Mouse (Mus musculus) kidney, postnatal 36 days (tissue): Measurements from ENCODE around the gene Krtap2-4.
"Not testable (repeated sequence)": the region's sequence is repeated elsewhere in the genome, so short reads cannot be mapped to it uniquely, and the experiment has no call there.

Source experiments
- DNase-seq, 2 experiments: peaks; one replicate each; pipeline ENCODE4 v3.0.0; 2021 to 2022; ENCODE audit warnings: mixed read lengths in 2 of 2

The Krtap2-4 gene

DNA sequence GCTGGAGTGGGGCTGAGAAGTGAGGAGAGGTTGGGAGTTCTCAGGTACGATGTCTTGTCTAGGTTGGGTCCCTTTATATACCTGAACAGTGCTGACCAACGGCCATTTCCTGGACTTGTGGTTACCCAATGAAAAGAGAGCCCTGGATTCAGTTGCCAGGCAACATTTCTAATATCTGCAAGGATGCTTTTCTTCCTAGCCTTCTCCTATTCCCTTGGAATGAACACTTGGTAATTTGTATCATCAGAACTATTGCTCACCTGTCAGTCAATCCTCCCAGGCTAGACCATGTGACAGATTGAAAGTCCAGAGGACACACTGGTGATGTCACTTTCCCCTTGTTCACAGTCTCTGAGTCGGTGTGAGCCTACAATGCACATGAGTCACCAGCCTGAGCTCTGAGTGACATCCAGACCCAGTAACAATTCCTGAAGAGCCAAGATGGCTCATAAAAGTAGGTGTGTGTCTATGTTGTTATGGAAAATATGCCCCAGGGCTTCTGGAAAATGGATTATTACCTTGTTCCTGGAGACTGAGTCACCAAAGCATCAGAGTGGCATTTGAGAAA is at the start of gene Krtap2-4:
Gene Krtap2-4 (minus strand): TSS at position 51 of the 568 bp plus-strand sequence.
- DNase-seq, result no peak

DNA sequence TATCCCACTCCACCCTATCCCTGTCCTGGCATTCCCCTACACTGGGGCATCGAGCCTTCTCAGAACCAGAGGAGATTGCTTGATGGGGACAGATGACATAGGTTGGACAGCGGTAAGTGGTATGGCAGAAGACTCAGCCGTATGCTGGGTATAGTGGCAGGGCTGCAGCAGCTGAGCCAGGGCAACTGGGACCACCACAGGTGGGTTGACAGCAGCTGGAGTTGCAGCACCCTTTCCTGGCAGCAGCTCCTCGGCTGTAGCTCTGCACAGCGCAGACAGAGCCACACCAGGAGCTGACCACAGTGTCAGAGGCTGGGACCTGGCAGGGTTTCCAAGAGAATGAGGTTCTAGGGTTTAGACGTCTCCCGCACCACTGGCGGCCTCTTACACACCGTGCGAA is 48.2 kb upstream of the Krtap2-4 start:
- DNase-seq, result no peak

DNA sequence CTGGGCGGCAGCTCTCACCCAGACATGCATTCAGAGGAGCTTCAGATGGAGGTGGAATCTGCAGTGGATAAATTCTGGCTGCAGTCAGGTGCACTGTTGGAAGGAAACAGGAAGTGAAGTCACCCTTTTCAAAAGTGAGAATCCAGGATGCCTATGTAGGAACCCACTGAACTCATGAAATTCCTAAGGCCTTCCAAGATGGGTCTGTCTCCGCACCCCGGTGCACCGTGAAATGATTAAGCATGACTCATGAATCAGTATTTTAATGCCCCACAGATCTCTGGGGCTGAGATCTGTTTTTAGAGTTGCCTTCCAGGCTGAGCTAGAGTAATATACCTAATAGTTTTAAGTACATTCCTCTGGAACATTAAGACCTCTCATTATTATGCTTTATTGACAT is 44.6 kb upstream of the Krtap2-4 start:
- no peak for DNase-seq

DNA sequence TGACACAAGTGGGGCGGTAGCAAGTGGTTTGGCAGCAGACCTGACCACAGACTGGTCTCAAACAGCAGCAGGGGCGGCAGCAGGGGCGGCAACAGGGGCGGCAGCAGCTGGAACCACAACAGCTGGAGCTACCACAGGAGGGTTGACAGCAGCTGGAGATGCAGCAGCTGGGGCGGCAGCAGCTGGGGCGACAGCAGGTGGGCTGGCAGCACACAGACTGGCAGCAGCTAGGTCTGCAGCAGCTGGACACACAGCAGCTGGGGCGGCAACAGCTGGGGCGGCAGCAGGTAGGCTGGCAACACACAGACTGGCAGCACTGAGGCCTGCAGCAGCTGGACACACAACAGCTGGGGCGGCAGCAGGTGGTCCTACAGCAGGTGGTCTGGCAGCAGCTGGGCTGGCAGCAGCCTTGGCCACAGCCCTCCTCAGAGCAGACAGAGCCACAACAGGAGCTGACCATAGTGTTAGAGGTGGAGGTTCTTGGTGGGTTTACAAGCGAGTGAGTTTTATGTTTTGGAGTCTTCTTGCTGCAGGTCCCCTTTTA is 43.9 kb upstream of the Krtap2-4 start, which contains the start of gene Gm11563:
Gene Gm11563 (minus strand): TSS at position 494 of the 544 bp plus-strand sequence.
- DNase-seq, result not testable (repeated sequence)

DNA sequence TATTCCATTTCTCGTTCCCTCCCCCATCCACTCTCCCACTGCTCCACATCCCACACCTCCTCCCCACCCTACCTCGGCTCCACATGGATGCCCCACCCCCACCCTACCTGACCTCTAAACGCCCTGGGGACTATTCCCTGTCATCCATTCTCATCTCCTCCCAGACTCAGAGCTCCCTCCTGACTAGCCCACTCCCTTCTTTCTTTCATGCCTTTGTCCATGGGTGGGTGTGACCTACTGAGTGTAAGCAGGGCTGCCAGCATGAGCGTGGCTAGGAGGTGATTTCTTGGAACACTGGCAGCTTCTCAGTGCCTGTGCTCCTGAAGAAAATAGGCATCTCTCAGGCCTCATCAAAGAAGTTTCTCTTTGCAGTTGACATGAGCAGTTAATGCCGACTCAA is 42.4 kb upstream of the Krtap2-4 start:
- DNase-seq, result no peak

DNA sequence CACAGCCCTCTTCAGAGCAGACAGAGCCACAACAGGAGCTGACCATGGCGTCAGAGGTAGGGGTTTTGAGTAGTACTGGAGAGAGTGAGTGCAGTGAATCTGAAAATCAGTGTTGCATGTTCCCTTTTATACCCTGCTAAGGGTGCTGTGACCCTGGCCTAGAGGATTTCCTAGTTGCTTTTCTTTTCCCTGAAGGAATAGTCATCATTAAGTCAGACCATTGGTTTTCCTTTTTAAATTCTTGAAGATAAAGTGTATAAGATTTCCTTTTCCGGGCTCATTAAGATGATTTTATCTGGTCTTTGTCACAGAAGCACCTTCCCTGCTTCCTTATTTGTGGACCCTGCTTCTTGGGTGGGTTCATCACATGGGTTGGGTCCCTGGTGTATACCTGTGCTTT is 35.5 kb upstream of the Krtap2-4 start, which contains the start of gene Gm11555:
Gene Gm11555 (minus strand): TSS at position 101 of the 400 bp plus-strand sequence.
- no peak for DNase-seq

DNA sequence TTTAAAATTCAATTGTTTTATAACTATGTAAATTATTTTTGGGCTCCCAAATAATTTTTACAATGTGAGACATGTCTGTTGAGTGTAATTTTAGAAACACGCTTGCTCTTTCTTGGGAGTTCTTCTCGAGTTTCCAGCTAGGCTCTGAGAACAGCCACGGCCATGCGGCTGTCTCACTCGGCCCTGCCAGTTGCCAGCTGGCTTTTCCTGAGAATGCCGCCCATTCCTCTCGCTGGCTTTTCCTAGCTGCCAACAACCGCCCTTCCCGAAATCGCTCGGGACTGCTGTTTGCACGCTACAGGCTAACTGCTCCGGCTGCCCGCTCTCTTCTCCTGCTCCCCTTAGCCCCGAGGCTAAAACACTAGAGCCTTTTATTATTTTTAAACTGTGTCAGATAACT is 31.8 kb upstream of the Krtap2-4 start:
- no peak for DNase-seq

DNA sequence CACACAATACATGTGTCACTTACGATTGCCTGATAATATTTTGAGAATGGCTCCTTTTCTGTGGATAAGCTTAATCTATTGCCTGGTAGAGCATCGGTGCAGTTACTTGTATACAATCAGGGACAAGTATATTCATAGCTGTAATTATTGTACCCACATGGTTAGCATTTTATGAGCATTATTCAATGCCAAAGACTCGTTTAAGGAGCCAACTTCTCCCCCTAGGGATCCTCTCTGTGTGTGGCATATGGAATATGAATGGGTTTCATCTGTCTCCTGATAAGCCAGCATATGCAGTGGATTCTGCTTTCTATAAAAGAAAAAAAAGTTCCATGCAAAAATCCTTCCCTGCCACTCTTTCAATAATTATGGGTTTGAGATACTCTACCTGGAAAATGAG is 29.7 kb upstream of the Krtap2-4 start:
- DNase-seq, result no peak

DNA sequence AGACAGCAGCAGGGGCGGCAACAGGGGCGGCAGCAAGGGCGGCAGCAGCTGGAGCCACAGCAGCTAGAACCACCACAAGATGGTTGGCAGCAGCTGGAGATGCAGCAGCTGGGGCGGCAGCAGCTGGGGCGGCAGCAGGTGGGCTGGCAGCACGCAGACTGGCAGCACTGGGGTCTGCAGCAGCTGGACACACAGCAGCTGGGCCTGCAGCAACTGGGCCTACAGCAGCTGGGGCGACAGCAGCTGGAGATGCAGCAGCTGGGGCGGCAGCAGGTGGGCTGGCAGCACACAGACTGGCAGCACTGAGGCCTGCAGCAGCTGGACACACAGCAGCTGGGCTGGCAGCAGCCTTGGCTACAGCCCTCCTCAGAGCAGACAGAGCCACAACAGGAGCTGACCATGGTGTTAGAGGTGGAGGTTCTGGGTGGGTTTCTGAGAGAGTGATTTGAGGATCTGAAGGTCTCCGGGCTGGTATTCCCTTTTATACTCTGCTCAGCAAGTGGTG is 29.0 kb upstream of the Krtap2-4 start, which contains the start of gene Krtap4-7:
Gene Krtap4-7 (minus strand): TSS at position 455 of the 505 bp plus-strand sequence.
- DNase-seq, result not testable (repeated sequence)

DNA sequence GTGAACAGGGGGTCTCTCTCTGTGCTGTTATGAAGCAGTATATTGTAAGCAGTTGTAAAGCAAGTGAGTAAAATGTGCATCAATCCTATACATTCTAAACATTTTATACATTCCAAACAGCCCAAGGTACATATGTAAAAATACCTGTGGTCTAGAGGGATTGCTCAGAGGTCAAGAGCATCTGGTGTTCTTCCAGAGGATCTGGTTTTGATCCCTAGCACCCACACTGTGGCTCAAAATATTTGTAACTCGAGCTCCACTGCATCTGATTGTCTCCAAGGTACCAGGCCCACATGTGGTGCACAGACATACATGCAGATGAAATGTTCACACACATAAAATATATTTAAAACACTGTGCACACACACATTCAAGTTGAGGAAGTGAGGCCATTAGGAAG is 26.3 kb upstream of the Krtap2-4 start:
- DNase-seq, result no peak

DNA sequence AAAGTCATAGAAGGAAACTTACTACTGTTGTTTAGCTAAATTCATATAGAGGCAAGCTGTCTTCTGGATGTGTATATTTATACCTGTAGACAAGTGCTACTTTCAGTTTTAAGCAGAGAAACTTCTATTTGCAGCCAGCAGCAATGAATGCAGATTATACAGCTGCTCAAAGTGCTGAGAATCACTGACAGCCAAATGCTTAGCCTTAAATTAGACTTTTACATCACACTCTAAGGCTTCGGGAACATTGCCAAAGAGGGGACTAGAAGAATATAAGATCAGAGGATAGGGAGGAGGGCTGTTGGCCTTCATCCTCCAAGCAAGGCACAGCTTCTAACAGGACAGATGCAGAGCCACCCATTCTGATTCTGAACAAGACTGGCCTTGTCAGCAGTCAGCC is 22.4 kb upstream of the Krtap2-4 start:
- DNase-seq, result no peak

DNA sequence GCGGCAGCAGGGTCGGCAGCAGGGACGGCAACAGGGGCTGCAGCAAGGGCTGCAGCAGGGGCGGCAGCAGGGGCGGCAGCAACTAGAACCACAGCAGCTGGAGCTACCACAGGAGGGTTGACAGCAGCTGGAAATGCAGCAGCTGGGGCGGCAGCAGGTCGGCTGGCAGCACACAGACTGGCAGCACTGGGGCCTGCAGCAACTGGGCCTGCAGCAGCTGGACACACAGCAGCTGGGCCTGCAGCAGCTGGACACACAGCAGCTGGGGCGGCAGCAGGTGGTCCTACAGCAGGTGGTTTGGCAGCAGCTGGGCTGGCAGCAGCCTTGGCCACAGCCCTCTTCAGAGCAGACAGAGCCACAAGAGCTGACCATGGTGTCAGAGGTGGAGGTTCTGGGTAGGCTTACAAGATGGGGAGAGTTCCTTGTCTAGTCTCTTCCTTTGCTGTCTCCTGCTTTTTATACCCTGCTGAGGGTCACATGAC is 20.0 kb upstream of the Krtap2-4 start, which contains the start of gene Krtap4-2:
Gene Krtap4-2 (minus strand): TSS at position 432 of the 482 bp plus-strand sequence.
- no peak for DNase-seq

DNA sequence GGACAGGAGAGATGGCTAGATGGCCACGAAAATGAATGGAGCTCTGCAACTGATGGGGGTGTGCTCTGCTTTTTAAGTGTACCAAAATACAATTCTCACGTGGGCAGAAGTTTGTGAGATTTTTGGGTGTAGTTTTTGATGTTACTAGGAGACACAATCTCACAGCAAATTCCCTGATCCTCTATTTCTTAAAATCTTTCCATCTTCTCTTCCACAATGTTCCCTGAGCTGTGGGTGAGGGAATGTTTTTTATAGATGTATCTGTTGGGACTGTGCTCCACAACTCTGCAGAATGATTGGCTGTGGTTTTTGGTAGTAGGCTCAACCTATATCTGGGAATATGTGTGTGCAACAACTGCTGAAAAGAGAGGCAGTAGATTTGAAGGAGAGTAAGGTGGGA is 18.6 kb upstream of the Krtap2-4 start:
- DNase-seq, result no peak

DNA sequence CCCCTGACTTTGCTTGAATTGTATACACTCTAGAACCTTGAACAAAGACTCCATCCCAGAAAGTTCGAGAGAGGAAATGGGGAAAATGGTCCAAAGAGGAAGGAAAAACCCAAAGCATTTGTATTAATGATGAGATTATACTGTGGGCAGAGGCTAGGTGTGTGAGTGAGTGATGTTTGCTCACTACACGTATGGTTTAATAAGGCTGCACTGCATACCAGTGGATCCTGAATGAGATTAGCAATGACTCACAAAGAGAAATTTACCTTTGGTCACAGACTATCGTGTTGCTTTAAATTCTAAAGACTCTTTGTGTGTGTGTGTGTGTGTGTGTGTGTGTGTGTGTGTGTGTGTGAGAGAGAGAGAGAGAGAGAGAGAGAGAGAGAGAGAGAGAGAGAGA is 16.2 kb upstream of the Krtap2-4 start:
- DNase-seq, result no peak

DNA sequence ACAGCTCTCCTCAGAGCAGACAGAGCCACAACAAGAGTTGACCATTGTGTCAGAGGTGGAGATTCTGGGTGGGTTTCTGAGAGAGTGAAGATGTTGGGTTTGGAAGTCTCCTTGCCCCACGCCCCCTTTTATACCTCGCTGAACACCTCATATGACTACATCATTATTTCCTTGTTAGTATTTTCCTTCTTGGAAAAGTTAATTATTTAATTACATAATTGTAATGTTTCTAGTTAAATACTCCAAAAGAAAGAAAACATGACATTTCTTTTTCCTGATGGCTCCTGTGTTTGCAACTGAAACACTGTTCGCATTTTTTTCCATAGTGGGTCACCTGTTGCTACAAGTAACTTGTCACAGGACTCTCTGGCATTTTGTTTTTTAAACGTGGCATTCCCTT is 13.5 kb upstream of the Krtap2-4 start, which contains the start of gene Krtap4-1:
Gene Krtap4-1 (minus strand): TSS at position 101 of the 400 bp plus-strand sequence.
- DNase-seq, result no peak

DNA sequence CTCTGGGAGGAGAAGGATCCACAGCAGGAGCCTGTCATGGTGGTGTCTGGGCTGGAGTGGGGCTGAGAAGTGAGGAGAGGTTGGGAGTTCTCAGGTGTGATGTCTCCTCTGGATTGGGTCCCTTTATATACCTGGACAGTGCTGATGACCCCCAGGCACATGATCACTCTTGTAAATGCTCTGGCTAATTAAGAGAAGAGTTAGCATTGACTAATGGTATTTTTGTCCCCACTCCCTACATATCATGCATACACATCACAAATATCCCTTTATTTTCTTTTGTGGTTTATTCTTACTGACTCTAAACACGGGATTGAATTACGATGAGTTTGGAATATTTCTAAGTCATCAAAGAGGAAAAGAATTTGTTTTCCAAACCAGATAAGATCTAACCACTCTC is 5.7 kb upstream of the Krtap2-4 start, which contains the start of gene Gm11562:
Gene Gm11562 (minus strand): TSS at position 101 of the 400 bp plus-strand sequence.
- no peak for DNase-seq

DNA sequence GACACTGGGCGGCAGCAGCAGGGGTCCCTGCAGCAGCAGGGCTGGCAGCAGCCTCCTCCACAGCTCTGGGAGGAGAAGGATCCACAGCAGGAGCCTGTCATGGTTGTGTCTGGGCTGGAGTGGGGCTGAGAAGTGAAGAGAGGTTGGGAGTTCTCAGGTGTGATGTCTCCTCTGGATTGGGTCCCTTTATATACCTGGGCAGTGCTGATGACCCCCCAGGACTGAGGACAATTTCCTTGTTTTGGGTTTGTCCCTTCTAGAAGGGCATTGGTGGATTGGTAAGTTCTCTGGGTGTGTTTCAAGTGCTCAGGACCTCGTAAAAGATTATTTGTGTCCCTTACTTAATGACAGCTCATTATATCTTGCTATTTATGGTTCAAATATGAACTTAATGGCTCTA is 4.6 kb downstream of the Krtap2-4 start, which contains the start of gene Gm11937:
Gene Gm11937 (minus strand): TSS at position 101 of the 400 bp plus-strand sequence.
- DNase-seq, result not testable (repeated sequence)

DNA sequence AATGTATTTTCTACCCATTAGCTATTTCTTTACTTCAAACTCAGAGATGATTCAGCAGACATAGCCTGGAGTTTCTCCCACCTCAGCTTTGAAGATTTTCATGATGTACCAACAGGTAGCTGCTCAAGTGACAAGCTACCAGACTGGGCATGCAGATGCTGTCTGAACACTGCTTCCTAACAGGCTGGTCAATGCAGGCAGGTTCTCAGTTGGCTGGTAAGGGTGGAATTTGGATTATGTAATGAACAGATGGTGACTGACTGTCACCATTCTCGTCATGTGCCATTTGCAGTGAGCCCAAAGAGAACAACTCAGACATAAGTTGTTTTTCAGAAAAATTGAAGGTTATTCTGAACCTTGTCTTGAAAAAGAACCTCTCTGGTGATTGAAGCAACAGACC is 5.5 kb downstream of the Krtap2-4 start:
- DNase-seq, result no peak

DNA sequence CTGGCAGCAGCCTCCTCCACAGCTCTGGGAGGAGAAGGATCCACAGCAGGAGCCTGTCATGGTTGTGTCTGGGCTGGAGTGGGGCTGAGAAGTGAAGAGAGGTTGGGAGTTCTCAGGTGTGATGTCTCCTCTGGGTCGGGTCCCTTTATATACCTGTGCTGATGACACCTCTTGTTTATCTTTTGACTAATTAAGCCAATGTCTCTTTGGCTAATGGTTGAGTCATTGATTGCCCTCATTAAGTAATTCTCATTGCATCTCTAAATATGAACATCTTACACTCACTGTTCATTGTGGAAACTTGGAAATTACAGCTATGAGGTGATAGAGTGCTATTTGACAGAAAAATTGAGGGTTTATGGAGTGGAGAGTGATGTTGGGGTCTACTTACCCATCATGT is 11.4 kb downstream of the Krtap2-4 start, which contains the start of gene Gm11938:
Gene Gm11938 (minus strand): TSS at position 101 of the 400 bp plus-strand sequence.
- not testable (repeated sequence) for DNase-seq

DNA sequence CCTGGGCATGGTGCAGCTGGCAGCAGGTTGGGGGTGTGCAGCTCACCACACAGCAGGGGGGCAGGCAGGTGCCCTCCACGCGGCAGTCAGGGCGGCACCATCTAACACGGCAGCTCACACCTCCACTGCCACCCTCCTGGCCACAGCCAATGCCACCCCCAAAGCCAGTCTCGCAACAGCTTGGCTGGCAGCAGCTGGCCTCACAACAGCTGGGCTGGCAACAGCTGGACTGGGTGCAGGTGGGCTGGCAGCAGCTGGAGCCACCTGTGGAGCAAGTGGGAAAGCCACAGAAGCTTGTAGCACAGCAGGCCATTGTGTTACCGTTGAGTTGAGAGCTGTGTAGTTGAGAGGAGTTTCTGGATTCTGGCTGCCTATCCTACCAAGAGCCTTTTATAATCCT is 16.9 kb downstream of the Krtap2-4 start, which contains the start of gene Krtap9-3:
Gene Krtap9-3 (minus strand): TSS at position 364 of the 400 bp plus-strand sequence.
- not testable (repeated sequence) for DNase-seq

DNA sequence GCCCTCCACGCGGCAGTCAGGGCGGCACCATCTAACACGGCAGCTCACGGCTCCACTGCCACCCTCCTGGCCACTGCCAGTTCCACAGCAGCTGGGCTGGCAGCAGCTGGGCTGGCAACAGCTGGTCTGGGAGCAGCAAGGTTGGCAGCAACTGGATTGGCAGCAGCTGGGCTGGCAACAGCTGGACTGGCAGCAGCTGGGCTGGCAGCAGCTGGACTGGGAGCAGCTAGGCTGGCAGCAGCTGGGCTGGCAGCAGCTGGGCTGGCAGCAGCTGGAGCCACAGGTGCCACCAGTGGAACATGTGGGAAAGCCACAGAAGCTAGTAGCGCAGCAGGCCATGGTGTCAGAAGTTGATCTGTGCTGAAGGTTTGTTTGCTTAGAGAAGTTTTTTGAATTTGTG is 23.7 kb downstream of the Krtap2-4 start, which contains the start of gene Krtap1-3:
Gene Krtap1-3 (minus strand): TSS at position 359 of the 400 bp plus-strand sequence.
- DNase-seq, result no peak

DNA sequence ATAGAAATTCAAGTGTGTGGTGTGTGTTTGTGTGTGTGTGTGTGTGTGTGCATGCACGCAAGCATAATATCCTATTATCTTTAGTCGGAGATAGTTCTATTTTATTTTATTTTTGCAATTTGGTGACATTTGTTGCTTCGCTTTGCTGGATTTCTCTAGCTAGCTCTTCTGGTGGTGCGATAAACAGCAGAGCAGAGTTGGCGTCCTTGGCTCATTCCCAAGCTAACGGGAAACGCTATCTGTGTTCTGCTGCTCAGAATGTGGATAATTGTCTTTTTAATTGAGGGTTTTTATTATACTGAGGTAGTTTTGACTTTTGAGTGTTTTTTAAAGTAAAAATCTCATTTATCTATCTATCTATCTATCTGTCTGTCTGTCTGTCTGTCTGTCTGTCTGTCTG is 29.6 kb downstream of the Krtap2-4 start:
- DNase-seq, result no peak

DNA sequence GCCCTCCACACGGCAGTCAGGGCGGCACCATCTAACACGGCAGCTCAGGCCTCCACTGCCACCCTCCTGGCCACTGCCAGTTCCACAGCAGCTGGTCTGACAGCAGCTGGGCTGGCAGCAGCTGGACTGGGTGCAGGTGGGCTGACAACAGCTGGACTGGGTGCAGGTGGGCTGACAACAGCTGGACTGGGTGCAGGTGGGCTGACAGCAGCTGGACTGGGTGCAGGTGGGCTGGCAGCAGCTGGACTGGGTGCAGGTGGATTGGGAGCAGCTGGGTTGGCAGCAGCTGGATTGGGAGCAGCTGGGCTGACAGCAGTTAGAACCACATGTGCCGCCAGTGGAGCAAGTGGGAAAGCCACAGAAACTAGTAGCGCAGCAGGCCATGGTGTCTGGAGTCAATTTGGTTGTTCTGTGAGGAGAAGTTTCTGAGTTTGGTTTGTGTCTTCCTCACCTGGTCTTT is 31.4 kb downstream of the Krtap2-4 start, which contains the start of gene Krtap1-4:
Gene Krtap1-4 (minus strand): TSS at position 410 of the 460 bp plus-strand sequence.
- DNase-seq, result no peak
